ENCODE assay signal across 8 mouse cellular contexts in the genomic region with DNA sequence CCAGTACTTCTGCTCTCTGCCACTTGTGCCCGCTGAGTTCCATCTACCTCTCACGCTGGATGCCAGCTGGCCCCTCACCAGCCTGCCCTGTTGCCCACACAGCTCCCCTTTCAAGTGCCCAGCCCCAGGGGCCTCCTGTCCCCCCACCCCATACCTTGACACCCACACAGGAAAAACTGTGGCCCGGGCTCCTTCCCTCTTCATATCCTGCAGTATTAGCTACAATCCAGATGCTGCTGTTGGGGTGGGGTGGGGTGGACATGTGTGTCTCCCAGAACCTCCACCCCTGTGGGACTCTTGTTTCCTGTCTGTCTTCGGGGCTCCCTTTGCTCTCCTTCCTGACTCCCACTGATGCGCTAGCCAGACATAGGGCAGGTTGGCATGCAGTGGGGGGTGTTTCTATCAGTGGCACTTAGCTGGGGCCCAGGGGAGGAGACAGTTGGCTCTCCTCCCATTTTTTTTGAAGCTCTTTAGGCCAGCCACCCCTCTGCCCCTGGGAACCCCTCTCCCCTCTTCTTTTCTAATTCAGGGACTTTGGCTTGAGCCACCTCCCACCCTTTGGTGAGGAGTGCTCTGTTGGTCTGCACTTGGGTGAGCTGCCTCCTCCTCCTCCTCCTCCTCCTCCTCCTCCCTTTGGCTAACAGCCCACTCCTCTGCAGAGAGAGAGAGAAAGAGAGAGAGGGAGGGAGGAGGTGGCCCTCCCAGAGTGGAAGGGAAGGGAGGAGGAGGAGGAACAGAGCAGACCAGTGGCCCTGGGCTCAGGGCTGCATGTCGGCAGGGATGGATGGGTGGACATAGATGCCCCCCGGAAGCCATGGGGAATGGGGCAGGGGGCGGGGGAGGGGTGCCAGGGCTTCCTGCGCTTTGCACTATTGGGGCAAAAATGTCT. TPM values are rescaled to one million over a fixed set of nuclear protein-coding genes. Genes with fewer than 3 reads are reported as not detected.
DNase-seq lines count a peak whose midpoint lies in the region; ATAC-seq lines count a peak whose summit lies in the region.

No protein-coding gene starts in this region.

- peaks cover 60% of the 10 kb centered on the region for H3K36me3 ChIP-seq in hindbrain, embryonic 16.5 days (ENCODE audit: control insufficient read depth, insufficient read depth, low read length)

- H3K9me3 ChIP-seq in hindbrain, embryonic 16.5 days (ENCODE audit: control insufficient read depth, low read length): no peaks in the 10 kb centered on the region

- WGBS in hindbrain, embryonic 16.5 days: 27% methylated on average over 9 of the region's 9 CpGs

- peak overlapping the region; percentile 35; the same call in 1 of the 2 replicates for H3K9ac ChIP-seq in hindbrain, embryonic 16.5 days (ENCODE audit: low read depth, low read length)

- H3K27ac ChIP-seq in hindbrain, embryonic 16.5 days (ENCODE audit: low read depth, low read length): peak overlapping the region; percentile 79

- DNase-seq in retina, postnatal 1 day: peak; percentile 70
- no peak for DNase-seq in retina, embryonic 14.5 days (ENCODE audit: low spot score)
- DNase-seq in gastrocnemius, postnatal 25 days: peak; percentile 66
- DNase-seq in spleen, postnatal 14 days (ENCODE audit: low spot score in 2 of 2): no peak

- peaks cover 37% of the 10 kb centered on the region for H3K4me1 ChIP-seq in hindbrain, embryonic 16.5 days (ENCODE audit: control insufficient read depth, insufficient read depth, low read depth, low read length)

- peak; percentile 43 for ATAC-seq in hindbrain, embryonic 16.5 days
- peak; percentile 29; the same call in 1 of the 2 replicates for ATAC-seq in megakaryocyte progenitor cell, adult 5-6 weeks (replicated peaks; ENCODE audit: poor library complexity)
- no peak for ATAC-seq in granulocyte monocyte progenitor cell, adult 5-6 weeks (replicated peaks; ENCODE audit: poor library complexity, severe bottlenecking)
- no peak for ATAC-seq in frontal cortex, adult (ENCODE audit: low TSS enrichment)

- H3K27me3 ChIP-seq in hindbrain, embryonic 16.5 days (replicated peaks; ENCODE audit: control insufficient read depth, insufficient read depth, low read length): no peaks in the 10 kb centered on the region

- no peak overlapping the region for H3K4me2 ChIP-seq in hindbrain, embryonic 16.5 days (ENCODE audit: low read length)

- no peak overlapping the region for H3K4me3 ChIP-seq in hindbrain, embryonic 16.5 days (ENCODE audit: low read length)

RNA-seq across cellular contexts. Expression of gene Nr1d1, which starts 9.5 kb away (rescaled TPM):
- total RNA-seq in gastrocnemius, postnatal 25 days (2021): 100 to 1,000 TPM in 1 of 2 experiments, 10 to 100 TPM in 1; 98.0 to 119 TPM
- 4.9 and 5.6 TPM in 2 replicates for polyA plus RNA-seq in hindbrain, embryonic 16.5 days (2015; fragmentation: Nextera tagmentation; extraction: Ambion mirVana)
- 3.3 and 3.5 TPM in 2 replicates for total RNA-seq in megakaryocyte progenitor cell, adult 5-6 weeks (2015)
- total RNA-seq in megakaryocyte progenitor cell, adult 5-6 weeks (2017): 0.47 and 0.87 TPM in 2 replicates
- total RNA-seq in granulocyte monocyte progenitor cell, adult 5-6 weeks (2014; fragmentation: Nextera tagmentation): 2.3 and 2.8 TPM in 2 replicates
- total RNA-seq in granulocyte monocyte progenitor cell, adult 5-6 weeks (2017): 1.2 TPM in 1 of 2 replicates, not detected in the other

RNA-seq across cellular contexts. Expression of gene Thra, which starts 25.2 kb away (rescaled TPM):
- 10 to 100 TPM; 75.4 to 89.1 TPM for total RNA-seq in gastrocnemius, postnatal 25 days (2021)
- 127 and 144 TPM in 2 replicates for polyA plus RNA-seq in hindbrain, embryonic 16.5 days (2015; fragmentation: Nextera tagmentation; extraction: Ambion mirVana)
- total RNA-seq in megakaryocyte progenitor cell, adult 5-6 weeks (2015): 34.2 and 34.6 TPM in 2 replicates
- total RNA-seq in megakaryocyte progenitor cell, adult 5-6 weeks (2017): 21.8 and 25.3 TPM in 2 replicates
- total RNA-seq in granulocyte monocyte progenitor cell, adult 5-6 weeks (2014; fragmentation: Nextera tagmentation): 39.3 and 39.5 TPM in 2 replicates
- 23.0 and 24.2 TPM in 2 replicates for total RNA-seq in granulocyte monocyte progenitor cell, adult 5-6 weeks (2017)

RNA-seq across cellular contexts. Expression of gene Msl1, which starts 29.7 kb away (rescaled TPM):
- 10 to 100 TPM; 51.3 to 63.6 TPM for total RNA-seq in gastrocnemius, postnatal 25 days (2021)
- 28.2 and 28.6 TPM in 2 replicates for polyA plus RNA-seq in hindbrain, embryonic 16.5 days (2015; fragmentation: Nextera tagmentation; extraction: Ambion mirVana)
- total RNA-seq in megakaryocyte progenitor cell, adult 5-6 weeks (2015): 60.8 and 62.0 TPM in 2 replicates
- total RNA-seq in megakaryocyte progenitor cell, adult 5-6 weeks (2017): 76.3 and 99.9 TPM in 2 replicates
- total RNA-seq in granulocyte monocyte progenitor cell, adult 5-6 weeks (2014; fragmentation: Nextera tagmentation): 72.7 and 75.0 TPM in 2 replicates
- 59.8 and 70.1 TPM in 2 replicates for total RNA-seq in granulocyte monocyte progenitor cell, adult 5-6 weeks (2017)

RNA-seq across cellular contexts. Expression of gene Med24, which starts 36.4 kb away (rescaled TPM):
- 10 to 100 TPM; 42.7 to 46.9 TPM for total RNA-seq in gastrocnemius, postnatal 25 days (2021)
- polyA plus RNA-seq in hindbrain, embryonic 16.5 days (2015; fragmentation: Nextera tagmentation; extraction: Ambion mirVana): 62.5 and 71.1 TPM in 2 replicates
- total RNA-seq in megakaryocyte progenitor cell, adult 5-6 weeks (2015): 28.7 and 30.9 TPM in 2 replicates
- total RNA-seq in megakaryocyte progenitor cell, adult 5-6 weeks (2017): 36.2 and 46.3 TPM in 2 replicates
- total RNA-seq in granulocyte monocyte progenitor cell, adult 5-6 weeks (2014; fragmentation: Nextera tagmentation): 57.3 and 68.2 TPM in 2 replicates
- total RNA-seq in granulocyte monocyte progenitor cell, adult 5-6 weeks (2017): 37.6 and 42.6 TPM in 2 replicates

RNA-seq across cellular contexts. Expression of gene Casc3, which starts 39.0 kb away (rescaled TPM):
- 10 to 100 TPM; 13.9 to 15.0 TPM for total RNA-seq in gastrocnemius, postnatal 25 days (2021)
- 41.7 and 49.2 TPM in 2 replicates for polyA plus RNA-seq in hindbrain, embryonic 16.5 days (2015; fragmentation: Nextera tagmentation; extraction: Ambion mirVana)
- total RNA-seq in megakaryocyte progenitor cell, adult 5-6 weeks (2015): 38.3 and 39.0 TPM in 2 replicates
- total RNA-seq in megakaryocyte progenitor cell, adult 5-6 weeks (2017): 18.3 and 31.7 TPM in 2 replicates
- total RNA-seq in granulocyte monocyte progenitor cell, adult 5-6 weeks (2014; fragmentation: Nextera tagmentation): 46.1 and 46.7 TPM in 2 replicates
- total RNA-seq in granulocyte monocyte progenitor cell, adult 5-6 weeks (2017): 13.6 and 31.8 TPM in 2 replicates

Comparison
In these comparisons a context has a peak if more than half of its experiments do, and no peak if none do; other contexts are left out.
1. DNase-seq: peak in retina, postnatal 1 day (single experiment) and gastrocnemius, postnatal 25 days (single experiment); none in retina, embryonic 14.5 days (single experiment) and spleen, postnatal 14 days (0 of 2).
2. ATAC-seq: peak in hindbrain, embryonic 16.5 days (single experiment) and megakaryocyte progenitor cell, adult 5-6 weeks (single experiment); none in granulocyte monocyte progenitor cell, adult 5-6 weeks (single experiment) and frontal cortex, adult (single experiment).
3. RNA of gene Nr1d1, which starts 9.5 kb away (total RNA-seq): 98.0 to 119 TPM in gastrocnemius, postnatal 25 days; 0.47 to 3.5 TPM in megakaryocyte progenitor cell, adult 5-6 weeks and 1.2 to 2.8 TPM in granulocyte monocyte progenitor cell, adult 5-6 weeks; every median in the first group is over 10 times any median in the second.